In the genomic region with DNA sequence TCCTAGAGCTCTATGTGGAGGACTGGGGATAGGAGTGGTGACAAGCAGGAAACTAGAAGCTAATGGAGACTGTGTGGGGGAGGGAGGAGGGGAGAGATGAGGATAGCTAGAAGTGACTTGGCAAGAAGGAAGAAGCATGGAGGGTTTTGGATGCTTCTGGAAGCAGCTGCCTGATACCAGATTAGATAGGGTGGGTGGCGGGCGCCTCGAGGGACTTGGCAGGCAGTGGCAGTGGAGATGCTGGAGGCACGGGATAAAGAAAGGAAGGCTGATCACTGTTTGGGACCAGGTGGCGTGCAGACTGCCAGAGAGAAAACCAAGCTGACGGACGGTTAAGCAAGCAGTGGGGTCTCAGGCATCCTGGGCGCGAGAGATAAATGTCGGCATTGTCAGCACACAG, we compare ENCODE assay signal across 9 mouse cellular contexts. TPM values are rescaled to one million over a fixed set of nuclear protein-coding genes. Genes with fewer than 3 reads are reported as not detected.
A peak's percentile ranks its signal among the peaks of the same experiment; 100 is the strongest.
DNase-seq lines count a peak whose midpoint lies in the region; ATAC-seq and TF ChIP-seq lines count a peak whose summit lies in the region.
"Had no signal": no experiment of that assay in that cellular context is flagged by ENCODE, and none has a peak within 500 bp of the region (broad histone marks: within the 10 kb centered on the region; RNA-seq: fewer than 3 reads in every experiment).

No protein-coding gene starts in this region.

- peaks cover 17% of the 10 kb centered on the region for H3K4me1 ChIP-seq in megakaryocyte, embryonic 14.5 days

- H3K36me3 ChIP-seq in megakaryocyte, embryonic 14.5 days (replicated peaks; ENCODE audit: low read length): no peaks in the 10 kb centered on the region

- H3K4me3 ChIP-seq in megakaryocyte, embryonic 14.5 days (replicated peaks): peak overlapping the region; percentile 0
- no peak overlapping the region for H3K4me3 ChIP-seq in left cerebral cortex, adult 2 months

- intact Hi-C loops in left cerebral cortex, adult 2 months (cut with DNase I): no loop called here

- peak overlapping the region; percentile 61 for H3K27ac ChIP-seq in left cerebral cortex, adult 2 months

- no peak for ATAC-seq in megakaryocyte, adult 5-6 weeks (ENCODE audit: poor library complexity, severe bottlenecking)

- DNase-seq in frontal cortex, postnatal 36 days (ENCODE audit: low spot score in 2 of 2): peak; percentile 73 to 90
- DNase-seq in left cerebral cortex, adult 2 months (ENCODE audit: extremely low spot score in 1 of 2, low spot score in 2 of 2): peak; percentile 65 to 68
- DNase-seq in right cerebral cortex, postnatal 25 days: peak; percentile 84
- no peak for DNase-seq in gastrocnemius, adult 8-10 months (ENCODE audit: low spot score in 2 of 2)
- no peak for DNase-seq in urinary bladder, postnatal 4 days (ENCODE audit: low spot score in 2 of 2)
- no peak for DNase-seq in thymus, postnatal 25 days
- DNase-seq: heart, adult 18-20 months had no signal

- peaks cover 39% of the 10 kb centered on the region for H3K27me3 ChIP-seq in megakaryocyte, embryonic 14.5 days (replicated peaks)

- TF ChIP-seq CTCF in left cerebral cortex, adult 2 months (IDR thresholded peaks at IDR 0.05): no peak

- H3K9me3 ChIP-seq in megakaryocyte, embryonic 14.5 days: no peaks in the 10 kb centered on the region

RNA-seq across cellular contexts. Expression of gene Golt1a, which starts 2.3 kb away (rescaled TPM):
- polyA plus RNA-seq in megakaryocyte, embryonic 14.5 days (2012; ENCODE audit: insufficient read depth, low replicate concordance): not detected in 2 replicates
- not detected in 2 replicates for total RNA-seq in megakaryocyte, adult 5-6 weeks (2015)
- not detected in 2 replicates for total RNA-seq in megakaryocyte, adult 5-6 weeks (2017)
- total RNA-seq in left cerebral cortex, adult 2 months (2021): under 1 TPM; 0.37 to 0.72 TPM
- not detected for total RNA-seq in gastrocnemius, adult 8-10 months (2022)
- total RNA-seq: heart, adult 18-20 months had no signal

RNA-seq across cellular contexts. Expression of gene Kiss1, which starts 9.7 kb away (rescaled TPM):
- not detected in 2 replicates for polyA plus RNA-seq in megakaryocyte, embryonic 14.5 days (2012; ENCODE audit: insufficient read depth, low replicate concordance)
- total RNA-seq in megakaryocyte, adult 5-6 weeks (2015): not detected in 2 replicates
- not detected in 2 replicates for total RNA-seq in megakaryocyte, adult 5-6 weeks (2017)
- 1 to 10 TPM in 1 of 2 experiments, not detected in 1; 1.6 TPM for total RNA-seq in left cerebral cortex, adult 2 months (2021)
- total RNA-seq in gastrocnemius, adult 8-10 months (2022): not detected
- total RNA-seq: heart, adult 18-20 months had no signal

RNA-seq across cellular contexts. Expression of gene Ren1, which starts 38.4 kb away (rescaled TPM):
- polyA plus RNA-seq in megakaryocyte, embryonic 14.5 days (2012; ENCODE audit: insufficient read depth, low replicate concordance): not detected in 2 replicates
- not detected in 2 replicates for total RNA-seq in megakaryocyte, adult 5-6 weeks (2015)
- not detected in 2 replicates for total RNA-seq in megakaryocyte, adult 5-6 weeks (2017)
- total RNA-seq in left cerebral cortex, adult 2 months (2021): not detected
- not detected for total RNA-seq in gastrocnemius, adult 8-10 months (2022)
- total RNA-seq: heart, adult 18-20 months had no signal

RNA-seq across cellular contexts. Expression of gene Etnk2, which starts 51.4 kb away (rescaled TPM):
- polyA plus RNA-seq in megakaryocyte, embryonic 14.5 days (2012; ENCODE audit: insufficient read depth, low replicate concordance): 0.11 TPM in 1 of 2 replicates, not detected in the other
- not detected in 2 replicates for total RNA-seq in megakaryocyte, adult 5-6 weeks (2015)
- not detected in 2 replicates for total RNA-seq in megakaryocyte, adult 5-6 weeks (2017)
- total RNA-seq in left cerebral cortex, adult 2 months (2021): 10 to 100 TPM; 12.4 to 14.6 TPM
- under 1 TPM in 3 of 4 experiments, not detected in 1; 0.15 to 0.64 (median 0.40) TPM for total RNA-seq in gastrocnemius, adult 8-10 months (2022)

Comparison
In these comparisons a context has a peak if more than half of its experiments do, and no peak if none do; other contexts are left out.
1. DNase-seq: peak in frontal cortex, postnatal 36 days (2 of 2), left cerebral cortex, adult 2 months (2 of 2) and right cerebral cortex, postnatal 25 days (single experiment); none in gastrocnemius, adult 8-10 months (0 of 2), urinary bladder, postnatal 4 days (0 of 2) and thymus, postnatal 25 days (single experiment).